Mouse (Mus musculus): ENCODE results near the gene Hsd17b2. TPM values are rescaled to one million over a fixed set of nuclear protein-coding genes. Genes with fewer than 3 reads are reported as not detected.

Hsd17b2 gene
- polyA plus RNA-seq, 1 experiment from 2014 or later = not detected

DNA sequence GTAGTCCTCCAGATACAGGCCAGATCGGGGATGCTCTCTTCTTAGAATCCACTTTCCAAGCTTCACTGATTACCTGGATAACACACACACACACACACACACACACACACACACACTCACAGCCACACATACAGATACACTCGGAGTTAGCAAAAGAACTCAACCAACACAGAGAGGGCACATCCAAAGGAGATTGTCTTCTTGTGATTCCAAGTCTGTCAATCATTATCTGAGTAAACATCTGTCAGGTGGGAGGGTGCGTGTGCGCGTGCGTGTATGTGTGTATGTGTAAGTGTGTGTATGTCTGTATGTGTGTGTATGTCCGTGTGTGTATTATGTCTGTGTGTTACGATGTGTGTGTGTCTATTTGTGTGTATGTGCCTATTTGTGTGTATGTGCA, 458 bp upstream of the Hsd17b2 start:
- Histone ChIP-seq H3K9ac (ENCODE audit: low read length) (no peak overlapping the region), H3K27me3 (ENCODE audit: control insufficient read depth, insufficient read depth, low read depth, low read length) (no peaks in the 10 kb centered on the region), H3K4me1 (replicated peaks; ENCODE audit: control insufficient read depth, insufficient read depth, low read length) (no peaks in the 10 kb centered on the region; the same call in 1 of the 2 replicates), H3K4me2 (ENCODE audit: low read depth, low read length) (no peak overlapping the region), H3K36me3 (ENCODE audit: control insufficient read depth, insufficient read depth, low read length) (no peaks in the 10 kb centered on the region), H3K9me3 (ENCODE audit: control insufficient read depth, low read length) (no peaks in the 10 kb centered on the region), H3K4me3 (ENCODE audit: low read length) (no peak overlapping the region), H3K27ac (ENCODE audit: low read length) (no peak overlapping the region)
- no peak for ATAC-seq (ENCODE audit: low read depth)
- WGBS = 86% methylated on average over 8 of the region's 8 CpGs

GRCm38 (mm10) chr8:117702701-117703100, 997 bp downstream of the Hsd17b2 start:
- Histone ChIP-seq H3K4me3 (ENCODE audit: low read length) (no peak overlapping the region), H3K36me3 (ENCODE audit: control insufficient read depth, insufficient read depth, low read length) (no peaks in the 10 kb centered on the region), H3K9me3 (ENCODE audit: control insufficient read depth, low read length) (no peaks in the 10 kb centered on the region), H3K27me3 (ENCODE audit: control insufficient read depth, insufficient read depth, low read depth, low read length) (no peaks in the 10 kb centered on the region), H3K9ac (ENCODE audit: low read length) (no peak overlapping the region), H3K4me1 (replicated peaks; ENCODE audit: control insufficient read depth, insufficient read depth, low read length) (no peaks in the 10 kb centered on the region; the same call in 1 of the 2 replicates), H3K27ac (ENCODE audit: low read length) (no peak overlapping the region), H3K4me2 (ENCODE audit: low read depth, low read length) (no peak overlapping the region)
- WGBS = 58% methylated on average over 10 of the region's 10 CpGs
- ATAC-seq (ENCODE audit: low read depth) = no peak

- 82% methylated on average over 4 of the region's 4 CpGs for WGBS
- no peak overlapping the region for H3K4me2 ChIP-seq (ENCODE audit: low read depth, low read length)
- no peaks in the 10 kb centered on the region for H3K36me3 ChIP-seq (ENCODE audit: control insufficient read depth, insufficient read depth, low read length)
- no peak overlapping the region for H3K27ac ChIP-seq (ENCODE audit: low read length)
- ATAC-seq (ENCODE audit: low read depth) = no peak
- H3K4me1 ChIP-seq (replicated peaks; ENCODE audit: control insufficient read depth, insufficient read depth, low read length) = no peaks in the 10 kb centered on the region; the same call in 1 of the 2 replicates
- no peak overlapping the region for H3K9ac ChIP-seq (ENCODE audit: low read length)
- H3K27me3 ChIP-seq (ENCODE audit: control insufficient read depth, insufficient read depth, low read depth, low read length) = no peaks in the 10 kb centered on the region
- no peak overlapping the region for H3K4me3 ChIP-seq (ENCODE audit: low read length)
- no peaks in the 10 kb centered on the region for H3K9me3 ChIP-seq (ENCODE audit: control insufficient read depth, low read length)
Observed at GRCm38 (mm10) chr8:117706141-117706540, 4.4 kb downstream of the Hsd17b2 start.

- H3K4me1 ChIP-seq (replicated peaks; ENCODE audit: control insufficient read depth, insufficient read depth, low read length) = no peaks in the 10 kb centered on the region
- WGBS = 29% methylated on average over 5 of the region's 5 CpGs
- no peaks in the 10 kb centered on the region for H3K27me3 ChIP-seq (ENCODE audit: control insufficient read depth, insufficient read depth, low read depth, low read length)
- no peaks in the 10 kb centered on the region for H3K9me3 ChIP-seq (ENCODE audit: control insufficient read depth, low read length)
- no peak overlapping the region for H3K4me3 ChIP-seq (ENCODE audit: low read length)
- no peak overlapping the region for H3K4me2 ChIP-seq (ENCODE audit: low read depth, low read length)
- H3K27ac ChIP-seq (ENCODE audit: low read length) = no peak overlapping the region
- no peak overlapping the region for H3K9ac ChIP-seq (ENCODE audit: low read length)
- ATAC-seq (ENCODE audit: low read depth) = peak; percentile 66
- no peaks in the 10 kb centered on the region for H3K36me3 ChIP-seq (ENCODE audit: control insufficient read depth, insufficient read depth, low read length)
Observed at GRCm38 (mm10) chr8:117712226-117712625, 10.5 kb downstream of the Hsd17b2 start.

DNA sequence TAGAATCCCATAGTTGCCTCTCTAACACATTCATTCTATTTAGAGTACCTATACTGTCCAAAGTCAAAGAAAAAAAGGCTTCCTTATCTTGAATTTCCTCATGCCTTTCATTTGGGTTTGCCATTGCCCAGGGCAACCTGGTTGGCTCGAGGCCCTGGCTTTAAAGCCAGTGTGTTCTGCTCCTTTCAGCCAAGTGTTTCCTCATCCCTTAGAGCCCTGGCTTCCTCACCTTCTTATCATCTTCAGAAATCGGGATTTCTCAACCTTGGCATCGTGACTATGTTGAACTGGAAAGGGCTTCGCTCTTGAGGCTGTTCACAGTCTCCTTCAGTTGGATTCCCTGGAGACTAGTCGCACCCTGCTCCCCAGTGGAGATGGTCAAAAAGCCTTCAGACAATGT, 12.9 kb downstream of the Hsd17b2 start:
- Histone ChIP-seq H3K9me3 (ENCODE audit: control insufficient read depth, low read length) (no peaks in the 10 kb centered on the region), H3K9ac (ENCODE audit: low read length) (no peak overlapping the region), H3K4me2 (ENCODE audit: low read depth, low read length) (no peak overlapping the region), H3K27ac (ENCODE audit: low read length) (no peak overlapping the region), H3K27me3 (ENCODE audit: control insufficient read depth, insufficient read depth, low read depth, low read length) (no peaks in the 10 kb centered on the region), H3K4me3 (ENCODE audit: low read length) (no peak overlapping the region), H3K36me3 (ENCODE audit: control insufficient read depth, insufficient read depth, low read length) (no peaks in the 10 kb centered on the region), H3K4me1 (replicated peaks; ENCODE audit: control insufficient read depth, insufficient read depth, low read length) (no peaks in the 10 kb centered on the region)
- no peak for ATAC-seq (ENCODE audit: low read depth)
- WGBS = 80% methylated on average over 5 of the region's 5 CpGs

DNA sequence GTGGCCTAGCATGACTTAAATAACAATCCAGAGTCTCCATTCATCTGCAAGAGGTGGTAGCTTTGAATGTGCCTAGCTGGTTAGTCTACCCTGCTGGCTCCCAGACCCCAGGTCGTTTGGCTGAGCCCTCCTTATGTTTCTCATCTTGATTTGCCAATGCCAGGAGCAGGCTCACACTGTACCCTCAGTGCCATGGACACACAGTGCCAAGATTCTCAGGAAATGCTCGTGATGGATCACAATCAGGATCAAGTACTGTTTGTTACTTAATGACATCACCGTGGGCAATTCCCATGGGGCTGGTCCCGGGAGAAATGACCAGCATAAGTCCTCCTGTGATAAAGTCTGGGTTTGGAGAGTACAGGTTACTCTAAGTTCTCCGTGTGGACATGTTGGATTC, 14.2 kb downstream of the Hsd17b2 start:
- H3K27ac ChIP-seq (ENCODE audit: low read length) = no peak overlapping the region
- H3K27me3 ChIP-seq (ENCODE audit: control insufficient read depth, insufficient read depth, low read depth, low read length) = no peaks in the 10 kb centered on the region
- WGBS = 64% methylated on average over 5 of the region's 5 CpGs
- no peak overlapping the region for H3K4me2 ChIP-seq (ENCODE audit: low read depth, low read length)
- no peaks in the 10 kb centered on the region for H3K9me3 ChIP-seq (ENCODE audit: control insufficient read depth, low read length)
- no peaks in the 10 kb centered on the region for H3K4me1 ChIP-seq (replicated peaks; ENCODE audit: control insufficient read depth, insufficient read depth, low read length)
- H3K4me3 ChIP-seq (ENCODE audit: low read length) = no peak overlapping the region
- H3K36me3 ChIP-seq (ENCODE audit: control insufficient read depth, insufficient read depth, low read length) = no peaks in the 10 kb centered on the region
- no peak for ATAC-seq (ENCODE audit: low read depth)
- no peak overlapping the region for H3K9ac ChIP-seq (ENCODE audit: low read length)

- no peak for ATAC-seq (ENCODE audit: low read depth)
- Histone ChIP-seq H3K4me3 (ENCODE audit: low read length) (no peak overlapping the region), H3K9me3 (ENCODE audit: control insufficient read depth, low read length) (no peaks in the 10 kb centered on the region), H3K4me2 (ENCODE audit: low read depth, low read length) (no peak overlapping the region), H3K4me1 (replicated peaks; ENCODE audit: control insufficient read depth, insufficient read depth, low read length) (no peaks in the 10 kb centered on the region), H3K27ac (ENCODE audit: low read length) (no peak overlapping the region), H3K9ac (ENCODE audit: low read length) (no peak overlapping the region), H3K36me3 (ENCODE audit: control insufficient read depth, insufficient read depth, low read length) (no peaks in the 10 kb centered on the region), H3K27me3 (ENCODE audit: control insufficient read depth, insufficient read depth, low read depth, low read length) (no peaks in the 10 kb centered on the region)
- 67% methylated on average over 14 of the region's 14 CpGs for WGBS
Observed at GRCm38 (mm10) chr8:117718152-117718860, 16.6 kb downstream of the Hsd17b2 start.

DNA sequence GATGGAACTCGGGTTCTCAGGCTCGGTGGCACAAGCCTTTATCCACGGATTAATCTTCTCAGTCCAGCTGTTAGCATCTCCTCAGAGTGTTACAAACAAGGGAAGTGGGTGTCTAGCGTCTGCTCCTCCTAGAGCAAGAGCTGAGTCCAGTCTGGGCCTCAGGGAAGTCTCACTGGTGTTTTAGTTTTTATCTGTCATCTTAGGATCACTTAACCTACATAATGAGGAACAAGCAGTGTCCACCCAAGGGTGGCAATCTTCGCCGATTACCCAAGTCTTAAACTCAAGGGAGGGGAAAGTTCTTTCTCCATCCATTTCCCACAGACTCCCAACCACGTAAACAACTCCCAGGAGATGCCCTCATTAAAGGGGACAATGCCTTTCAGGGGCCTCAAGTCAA, 24.8 kb downstream of the Hsd17b2 start:
- no peak overlapping the region for H3K4me3 ChIP-seq (ENCODE audit: low read length)
- no peak for ATAC-seq (ENCODE audit: low read depth)
- H3K9ac ChIP-seq (ENCODE audit: low read length) = no peak overlapping the region
- H3K9me3 ChIP-seq (ENCODE audit: control insufficient read depth, low read length) = no peaks in the 10 kb centered on the region
- no peak overlapping the region for H3K4me2 ChIP-seq (ENCODE audit: low read depth, low read length)
- H3K27ac ChIP-seq (ENCODE audit: low read length) = no peak overlapping the region
- H3K27me3 ChIP-seq (ENCODE audit: control insufficient read depth, insufficient read depth, low read depth, low read length) = no peaks in the 10 kb centered on the region
- 48% methylated on average over 7 of the region's 7 CpGs for WGBS
- no peaks in the 10 kb centered on the region for H3K4me1 ChIP-seq (replicated peaks; ENCODE audit: control insufficient read depth, insufficient read depth, low read length)
- no peaks in the 10 kb centered on the region for H3K36me3 ChIP-seq (ENCODE audit: control insufficient read depth, insufficient read depth, low read length)

- H3K9me3 ChIP-seq (ENCODE audit: control insufficient read depth, low read length) = no peaks in the 10 kb centered on the region
- ATAC-seq (ENCODE audit: low read depth) = no peak
- no peak overlapping the region for H3K9ac ChIP-seq (ENCODE audit: low read length)
- no peak overlapping the region for H3K4me2 ChIP-seq (ENCODE audit: low read depth, low read length)
- H3K36me3 ChIP-seq (ENCODE audit: control insufficient read depth, insufficient read depth, low read length) = no peaks in the 10 kb centered on the region
- 58% methylated on average over 5 of the region's 5 CpGs for WGBS
- H3K27ac ChIP-seq (ENCODE audit: low read length) = no peak overlapping the region
- H3K4me1 ChIP-seq (replicated peaks; ENCODE audit: control insufficient read depth, insufficient read depth, low read length) = no peaks in the 10 kb centered on the region
- no peaks in the 10 kb centered on the region for H3K27me3 ChIP-seq (ENCODE audit: control insufficient read depth, insufficient read depth, low read depth, low read length)
- no peak overlapping the region for H3K4me3 ChIP-seq (ENCODE audit: low read length)
Observed at GRCm38 (mm10) chr8:117727561-117727960, 25.9 kb downstream of the Hsd17b2 start.

- 79% methylated on average over 4 of the region's 4 CpGs for WGBS
- Histone ChIP-seq H3K4me2 (ENCODE audit: low read depth, low read length) (no peak overlapping the region), H3K27me3 (ENCODE audit: control insufficient read depth, insufficient read depth, low read depth, low read length) (no peaks in the 10 kb centered on the region), H3K27ac (ENCODE audit: low read length) (no peak overlapping the region), H3K4me3 (ENCODE audit: low read length) (no peak overlapping the region), H3K4me1 (replicated peaks; ENCODE audit: control insufficient read depth, insufficient read depth, low read length) (no peaks in the 10 kb centered on the region), H3K9ac (ENCODE audit: low read length) (no peak overlapping the region), H3K36me3 (ENCODE audit: control insufficient read depth, insufficient read depth, low read length) (no peaks in the 10 kb centered on the region), H3K9me3 (ENCODE audit: control insufficient read depth, low read length) (no peaks in the 10 kb centered on the region)
- no peak for ATAC-seq (ENCODE audit: low read depth)
Observed at GRCm38 (mm10) chr8:117728234-117728633, 26.5 kb downstream of the Hsd17b2 start.
